Mouse (Mus musculus) liver (tissue): ENCODE data around the gene B020004J07Rik.
"Not testable (repeated sequence)": the region's sequence is repeated elsewhere in the genome, so short reads cannot be mapped to it uniquely, and the experiment has no call there.

ENCODE experiments used
- DNase-seq: peaks from one replicate; pipeline ENCODE4 v3.0.0-alpha.2; 2020; ENCODE audit warnings: mixed read lengths

Gene B020004J07Rik

DNA sequence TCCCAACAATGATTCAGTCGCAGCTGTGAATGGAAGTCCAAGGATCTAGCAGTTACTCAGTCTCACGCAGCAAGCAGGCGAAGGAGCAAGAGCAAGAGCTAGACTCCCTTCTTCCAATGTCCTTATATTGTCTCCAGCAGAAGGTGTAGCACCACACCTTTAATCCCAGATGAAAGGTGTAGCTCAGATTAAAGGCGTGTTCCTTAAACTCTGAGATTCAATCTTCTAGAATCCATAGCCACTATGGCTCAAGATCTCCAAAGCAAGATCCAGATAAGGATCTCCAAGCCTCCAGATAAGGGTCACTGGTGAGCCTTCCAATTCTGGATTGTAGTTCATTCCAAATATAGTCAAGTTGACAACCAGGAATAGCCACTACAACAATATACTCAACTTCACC, at the start of gene B020004J07Rik:
TSS of gene B020004J07Rik (minus strand) at position 101 of the 400 bp plus-strand sequence.
- not testable (repeated sequence) for DNase-seq

GRCm38 (mm10) chr4:101889377-101889776, 45.6 kb upstream of the B020004J07Rik start:
- no peak for DNase-seq

DNA sequence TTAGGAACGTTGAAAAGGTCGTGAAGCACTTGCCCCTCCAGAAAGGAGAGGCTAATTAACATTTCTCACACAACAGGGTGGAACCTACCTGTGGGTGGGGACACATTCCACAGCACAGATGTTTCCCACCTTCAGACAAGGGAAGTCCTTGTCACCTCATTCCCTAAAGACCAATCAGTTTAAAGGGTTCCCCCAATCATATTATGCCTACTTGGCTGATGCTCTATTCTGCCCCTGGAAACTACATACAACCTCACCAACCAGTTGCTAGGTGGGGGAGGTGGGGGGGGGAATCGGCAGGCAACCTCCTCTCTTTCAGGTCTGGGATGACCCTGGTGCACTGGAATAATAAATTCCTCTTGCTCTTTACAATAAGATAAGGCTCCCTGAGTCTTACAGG, 39.8 kb upstream of the B020004J07Rik start:
- DNase-seq: no peak

- DNase-seq: not testable (repeated sequence)
Observed at GRCm38 (mm10) chr4:101875687-101876086, 31.9 kb upstream of the B020004J07Rik start.

- not testable (repeated sequence) for DNase-seq
Observed at GRCm38 (mm10) chr4:101872031-101872430, 28.2 kb upstream of the B020004J07Rik start.

DNA sequence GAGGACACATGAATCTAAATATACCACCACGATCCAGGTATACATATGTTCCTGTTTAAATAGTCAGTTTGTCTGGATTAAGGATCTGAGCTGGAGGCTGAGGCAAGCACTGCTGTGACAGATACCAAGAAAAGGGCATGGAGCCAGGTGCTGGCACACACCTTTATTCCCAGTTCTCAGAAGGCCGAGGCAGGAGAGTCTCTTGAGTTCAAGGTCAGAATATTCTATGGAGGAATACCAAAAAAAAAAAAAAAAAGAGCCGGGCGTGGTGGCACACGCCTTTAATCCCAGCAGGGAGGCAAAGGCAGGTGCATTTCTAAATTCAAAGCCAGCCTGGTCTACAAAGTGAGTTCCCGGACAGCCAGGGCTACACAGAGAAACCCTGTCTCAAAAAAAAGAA, 18.5 kb upstream of the B020004J07Rik start:
- DNase-seq: no peak

DNA sequence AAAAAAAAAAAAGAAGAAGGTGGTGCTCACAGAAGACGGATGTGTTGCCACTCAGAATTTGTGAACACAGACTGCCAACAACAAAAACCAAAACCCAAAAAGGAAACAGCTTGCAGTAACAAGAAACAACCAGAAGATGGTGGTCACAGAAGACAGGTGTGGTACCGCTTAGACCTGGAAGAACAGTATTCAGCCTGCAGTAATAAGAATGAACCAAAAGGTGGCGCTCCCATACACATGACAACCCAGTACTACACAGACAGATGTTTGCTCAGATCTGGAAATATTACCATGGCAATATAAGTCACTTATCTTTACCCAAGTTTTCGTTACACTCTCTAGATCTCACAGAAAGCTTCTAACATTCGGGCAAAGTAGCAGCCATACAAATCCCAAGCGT, 17.1 kb upstream of the B020004J07Rik start:
- DNase-seq: no peak

DNA sequence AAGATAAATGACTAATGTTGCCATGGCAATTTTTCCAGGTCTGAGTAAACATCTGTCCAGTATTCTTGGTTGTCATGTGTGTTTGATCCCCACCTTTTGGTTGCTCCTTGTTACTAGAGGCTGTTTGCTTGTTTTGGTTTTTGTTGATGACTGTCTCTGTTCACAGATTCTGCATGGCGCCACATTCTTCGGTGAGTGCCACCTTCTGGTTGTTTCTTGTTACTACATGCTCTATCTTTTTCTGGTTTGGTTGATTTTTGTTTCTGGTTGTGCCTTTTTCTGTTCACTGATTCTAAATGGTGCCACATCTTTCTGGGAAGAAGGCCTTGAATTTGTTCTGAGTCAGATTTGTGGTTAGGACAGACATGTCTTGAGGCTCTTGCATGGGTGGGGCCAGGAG, 7.1 kb upstream of the B020004J07Rik start:
- no peak for DNase-seq
